Mouse (Mus musculus): ENCODE measurements around the gene Ppp2r2c.

DNA sequence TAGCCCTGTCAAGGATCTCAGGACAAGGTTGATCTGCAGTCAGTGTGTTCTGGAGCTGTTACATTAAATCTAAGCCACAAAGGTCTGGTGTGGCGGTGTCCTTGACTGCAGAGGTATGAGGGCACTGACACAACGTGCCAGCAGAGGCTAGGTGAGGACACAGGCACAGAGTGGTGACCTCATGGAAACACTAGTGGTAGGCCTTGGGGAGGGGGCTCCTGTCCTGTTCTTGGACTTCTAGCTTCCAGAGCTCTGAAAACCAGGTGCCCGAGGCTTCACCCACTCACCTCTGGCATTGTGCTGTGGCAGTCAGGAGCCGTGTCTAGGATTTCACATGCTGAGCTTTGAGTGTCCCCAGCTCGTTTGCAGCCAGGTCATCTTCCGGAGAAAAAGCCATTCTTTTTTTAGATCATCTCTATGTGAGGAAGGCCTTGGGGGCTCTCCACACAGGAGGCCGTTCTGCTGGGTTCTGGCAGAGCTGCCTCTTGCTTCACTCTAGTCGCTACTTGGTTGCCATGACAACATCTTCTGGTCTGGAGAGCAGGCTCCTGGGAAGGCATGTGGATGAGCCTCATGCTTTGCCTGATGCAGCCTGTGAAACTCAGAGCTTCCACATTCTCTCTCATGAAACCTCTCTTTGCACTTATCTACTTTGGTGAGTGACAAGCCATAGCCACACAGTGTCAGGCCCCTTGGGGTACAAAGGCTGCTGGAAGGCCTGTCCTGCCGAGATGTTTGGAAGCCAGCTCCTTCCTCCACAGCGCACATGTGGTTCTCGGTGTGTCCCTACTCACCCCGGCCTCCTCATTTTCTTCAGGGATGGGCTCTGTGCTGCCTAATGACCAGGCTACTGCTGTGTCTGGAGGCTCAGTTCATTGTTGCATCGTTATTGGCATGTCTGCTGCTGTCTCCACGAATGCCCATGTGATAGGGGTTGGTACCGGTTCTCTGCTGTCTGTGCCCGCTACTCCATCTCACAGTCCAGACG lies 67.5 kb downstream of the Ppp2r2c start:
- no peak for TF ChIP-seq CTCF (IDR thresholded peaks at IDR 0.05)
- TF ChIP-seq POLR2A (IDR thresholded peaks at IDR 0.05; ENCODE audit: insufficient read depth, low read depth, low read length) = no peak
- 0 out of 2 replicates have a peak, but pooled peaks have one; percentile 39 for TF ChIP-seq EP300 (IDR thresholded peaks at IDR 0.05; ENCODE audit: insufficient read depth, low read depth, low read length)
